In genomic region chr17:88265291-88265690, GRCm38 (mm10) we compare ENCODE assay signal across 14 mouse cellular contexts.
"Had no signal": no experiment of that assay in that cellular context is flagged by ENCODE, and none has a peak within 500 bp of the region (broad histone marks: within the 10 kb centered on the region; RNA-seq: fewer than 3 reads in every experiment).

No protein-coding gene starts in this region.

- H3K4me2 ChIP-seq: intestine, embryonic 15.5 days; limb, embryonic 15.5 days; lung, embryonic 15.5 days; midbrain, embryonic 11.5 days; midbrain, embryonic 15.5 days; neural tube, embryonic 12.5 days; stomach, embryonic 15.5 days had no signal

- H3K9ac ChIP-seq: intestine, embryonic 15.5 days; limb, embryonic 15.5 days; lung, embryonic 15.5 days; midbrain, embryonic 15.5 days; neural tube, embryonic 12.5 days; stomach, embryonic 15.5 days had no signal

- H3K36me3 ChIP-seq: intestine, embryonic 15.5 days; limb, embryonic 15.5 days; lung, embryonic 15.5 days; midbrain, embryonic 15.5 days; neural tube, embryonic 12.5 days; stomach, embryonic 15.5 days had no signal

- ATAC-seq: intestine, embryonic 15.5 days; midbrain, embryonic 15.5 days had no signal

- H3K9me3 ChIP-seq: intestine, embryonic 15.5 days; limb, embryonic 15.5 days; lung, embryonic 15.5 days; midbrain, embryonic 15.5 days; stomach, embryonic 15.5 days had no signal

- H3K4me1 ChIP-seq: intestine, embryonic 15.5 days; lung, embryonic 15.5 days; megakaryocyte, embryonic 14.5 days; neural tube, embryonic 12.5 days; stomach, embryonic 15.5 days had no signal

- DNase-seq: kidney, adult 8-10 months; kidney, postnatal 25 days; layer of hippocampus, adult 9-11 months; layer of hippocampus, postnatal 36 days; lung, postnatal 14 days had no signal

- H3K4me3 ChIP-seq: intestine, embryonic 15.5 days; limb, embryonic 15.5 days; lung, embryonic 15.5 days; midbrain, embryonic 15.5 days; neural tube, embryonic 12.5 days; stomach, embryonic 15.5 days had no signal

- H3K27me3 ChIP-seq: intestine, embryonic 15.5 days; limb, embryonic 15.5 days; lung, embryonic 15.5 days; megakaryocyte, embryonic 14.5 days; midbrain, embryonic 15.5 days; neural tube, embryonic 12.5 days; stomach, embryonic 15.5 days had no signal

- H3K27ac ChIP-seq: intestine, embryonic 15.5 days; limb, embryonic 15.5 days; lung, embryonic 15.5 days; macrophage; midbrain, embryonic 15.5 days; neural tube, embryonic 12.5 days; stomach, embryonic 15.5 days had no signal
